Mouse (Mus musculus) ZHBTc4 (cell line): Measurements from ENCODE around the gene Plekhb2.

Experiments used
- DNase-seq: peaks from one replicate; pipeline ENCODE4 v3.0.0-alpha.2; 2011; ENCODE audit warnings: low read depth, low spot score

Plekhb2 gene

DNA sequence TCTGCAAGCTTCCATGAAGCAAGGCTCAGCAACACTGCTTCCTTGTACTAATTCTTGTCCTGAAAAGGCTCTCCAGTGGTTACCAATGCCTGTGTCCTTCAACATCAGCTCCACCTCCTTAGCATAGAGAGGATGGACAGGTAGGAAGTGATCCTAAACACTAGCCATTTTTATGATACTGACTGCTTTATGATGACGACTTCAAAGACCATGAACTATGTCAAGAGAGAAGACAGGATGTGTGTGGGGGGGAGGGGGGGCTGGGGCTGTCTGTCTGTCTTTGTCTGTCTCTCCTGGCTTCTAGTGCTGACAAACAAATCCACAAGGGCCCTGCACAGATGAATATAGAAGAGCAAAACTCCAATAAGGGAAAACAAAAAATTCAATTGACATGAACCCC is 18.4 kb upstream of the Plekhb2 start:
- DNase-seq, result no peak

- no peak for DNase-seq
Measured at GRCm38 (mm10) chr1:34834904-34835303, 14.9 kb upstream of the Plekhb2 start.

GRCm38 (mm10) chr1:34837951-34838689 is 11.7 kb upstream of the Plekhb2 start:
- peak; percentile 65 for DNase-seq

DNA sequence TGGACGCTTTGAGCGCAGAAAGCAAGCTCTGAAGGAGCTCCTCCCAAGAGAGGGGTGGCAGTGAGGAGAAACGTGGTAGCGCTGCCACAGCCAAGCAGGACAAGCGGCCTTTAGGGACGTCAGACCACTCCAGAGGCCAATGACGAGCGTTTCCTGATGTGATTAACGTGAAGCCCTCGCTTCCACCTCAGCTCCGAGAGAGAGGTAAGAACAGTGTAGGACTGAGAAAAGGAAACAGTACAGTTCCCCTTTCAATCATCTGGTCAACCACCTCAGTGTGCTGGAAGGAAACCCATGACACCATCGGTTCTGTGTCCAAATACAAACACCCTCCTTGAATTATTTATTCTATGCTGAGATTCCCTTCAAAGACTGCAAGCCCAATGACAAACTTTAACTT is 10.5 kb upstream of the Plekhb2 start:
- DNase-seq, result no peak

- no peak for DNase-seq
Measured at GRCm38 (mm10) chr1:34841709-34842388, 7.9 kb upstream of the Plekhb2 start.

GRCm38 (mm10) chr1:34842389-34842861 is 7.4 kb upstream of the Plekhb2 start:
- peak; percentile 77 for DNase-seq

- peak; percentile 94 for DNase-seq
Measured at GRCm38 (mm10) chr1:34842887-34843618, 6.7 kb upstream of the Plekhb2 start, which contains the start of gene Fam168b. Gene Fam168b, minus strand, starts transcription at chr1:34843065.

GRCm38 (mm10) chr1:34847070-34847469 is 2.7 kb upstream of the Plekhb2 start:
- no peak for DNase-seq

- DNase-seq, result peak; percentile 24
Measured at GRCm38 (mm10) chr1:34850343-34851136, 764 bp downstream of the Plekhb2 start.

DNA sequence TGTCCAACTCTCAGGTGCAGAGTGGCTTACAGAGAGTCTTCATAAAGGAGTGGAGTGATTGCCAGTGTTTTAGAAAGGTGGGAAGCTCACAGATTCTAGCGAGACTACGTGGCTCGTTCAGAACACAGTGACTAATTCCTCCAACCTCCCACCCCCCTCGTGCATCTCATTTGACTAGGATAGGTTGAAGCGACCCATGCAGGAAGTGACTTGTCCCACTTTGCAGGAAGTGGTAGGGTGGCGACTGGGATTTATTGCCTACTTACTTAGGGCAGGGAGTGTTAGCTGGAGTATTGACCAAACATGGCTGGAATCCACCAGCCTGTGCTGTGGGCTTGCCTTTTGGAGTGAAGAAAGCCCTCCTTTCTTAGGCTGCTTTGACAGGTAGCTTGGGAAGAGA is 1.8 kb downstream of the Plekhb2 start:
- DNase-seq, result peak; percentile 39

DNA sequence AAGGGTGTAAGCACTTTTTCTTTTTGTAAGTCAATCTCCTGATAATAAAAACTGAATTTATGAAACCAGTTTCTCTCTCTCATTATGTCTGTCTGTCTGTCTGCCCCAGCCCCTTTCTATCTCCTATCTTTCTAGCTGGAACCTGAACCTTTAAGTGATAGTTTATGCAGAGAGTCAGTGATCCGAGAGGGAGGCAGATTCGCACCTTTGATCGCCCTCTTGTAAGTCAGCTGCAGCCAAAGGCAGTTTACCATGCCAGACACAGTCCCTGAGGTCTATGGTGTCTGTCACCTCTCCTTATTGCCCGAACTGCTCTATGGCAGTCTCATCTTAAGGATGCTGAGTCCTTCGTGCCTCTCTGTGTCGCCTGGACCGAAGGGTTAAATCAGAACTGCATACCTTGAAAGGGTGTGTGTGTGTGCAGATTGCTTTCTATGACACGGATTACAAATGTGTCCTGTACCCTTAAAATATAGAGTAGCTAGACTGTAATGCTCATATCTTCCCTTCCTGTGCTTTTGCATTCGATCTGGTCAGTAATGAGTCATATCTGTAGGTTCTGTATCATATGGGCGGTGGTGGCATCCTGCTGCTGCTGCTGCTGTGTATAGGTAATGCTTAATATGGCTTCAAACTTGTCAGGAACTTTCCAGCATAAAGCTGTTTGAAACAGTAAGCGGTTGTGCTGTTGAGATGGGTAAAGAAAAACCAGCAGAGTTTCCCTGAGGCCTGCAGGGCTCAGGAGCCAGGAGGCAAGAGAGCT is 2.5 kb downstream of the Plekhb2 start:
- DNase-seq, result no peak

DNA sequence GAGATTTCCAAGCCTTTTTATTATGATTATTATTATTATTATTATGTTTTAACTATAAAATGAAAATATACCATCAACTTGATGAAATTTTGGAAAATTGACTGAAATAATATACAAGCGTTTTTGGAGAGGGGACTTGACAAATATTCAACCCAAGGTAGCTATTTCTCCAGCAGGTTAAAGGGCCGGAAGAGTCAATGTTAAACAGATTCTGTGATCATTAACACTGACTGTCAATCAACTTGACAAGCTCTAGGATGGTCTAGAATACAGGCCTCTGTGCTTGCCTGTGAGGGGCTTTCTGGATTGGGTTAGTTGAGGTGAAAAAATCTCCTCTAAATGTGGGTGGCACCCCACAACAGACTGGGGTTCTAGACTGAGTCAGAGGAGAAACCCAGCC is 4.0 kb downstream of the Plekhb2 start:
- no peak for DNase-seq

- no peak for DNase-seq
Measured at GRCm38 (mm10) chr1:34855056-34855739, 5.4 kb downstream of the Plekhb2 start.

GRCm38 (mm10) chr1:34858671-34859070 is 8.9 kb downstream of the Plekhb2 start:
- DNase-seq, result no peak

DNA sequence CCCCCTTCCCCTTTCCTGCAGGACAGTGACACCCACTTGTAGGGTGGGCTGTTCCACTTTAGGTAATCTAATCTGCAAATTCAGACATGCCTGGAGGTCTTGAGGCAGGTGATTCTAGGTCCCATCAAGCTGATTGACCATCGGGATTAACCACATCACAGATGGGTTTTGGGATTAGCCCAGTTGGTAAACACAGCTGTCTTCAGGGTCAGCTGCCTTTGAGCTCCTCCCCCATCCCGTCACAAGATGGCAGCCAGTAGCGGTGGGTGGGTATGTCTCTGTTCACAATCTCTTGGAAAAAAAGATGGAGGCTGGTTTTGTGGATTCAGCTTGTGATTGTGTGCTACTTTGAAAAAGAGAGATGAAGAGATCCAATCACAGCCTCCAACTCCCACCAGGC is 10.0 kb downstream of the Plekhb2 start:
- DNase-seq, result peak; percentile 57

GRCm38 (mm10) chr1:34860205-34860604 is 10.4 kb downstream of the Plekhb2 start:
- peak; percentile 62 for DNase-seq

- DNase-seq, result no peak
Measured at GRCm38 (mm10) chr1:34862877-34863276, 13.1 kb downstream of the Plekhb2 start.

- DNase-seq, result no peak
Measured at GRCm38 (mm10) chr1:34863323-34863722, 13.5 kb downstream of the Plekhb2 start.

DNA sequence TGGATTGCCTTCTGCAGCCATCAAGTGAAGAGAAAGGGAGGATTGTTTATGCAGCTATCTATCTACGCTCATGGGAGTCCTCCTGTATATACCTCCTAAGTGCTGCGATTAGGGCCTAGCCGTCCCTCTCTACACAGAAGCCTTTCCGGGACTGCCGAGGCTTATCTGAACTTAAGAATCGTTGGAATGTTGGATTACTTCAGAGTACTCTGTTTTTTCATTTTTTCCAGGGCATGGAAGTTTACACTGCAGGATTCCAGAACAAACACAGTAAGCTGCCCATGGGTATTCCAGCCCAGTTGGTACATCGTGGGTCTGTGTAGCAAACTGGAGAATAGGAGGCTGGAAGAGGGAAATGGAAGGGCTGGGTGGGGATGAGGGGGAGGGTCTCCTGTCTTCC is 14.5 kb downstream of the Plekhb2 start:
- DNase-seq, result no peak

- no peak for DNase-seq
Measured at GRCm38 (mm10) chr1:34865866-34866265, 16.1 kb downstream of the Plekhb2 start.
